Mouse (Mus musculus): ENCODE data around the gene Slc22a4. TPM values are rescaled to one million over a fixed set of nuclear protein-coding genes. Genes with fewer than 3 reads are reported as not detected.
"Not testable (repeated sequence)": the region's sequence is repeated elsewhere in the genome, so short reads cannot be mapped to it uniquely, and the experiment has no call there.

Slc22a4 gene
- total RNA-seq, 1 experiment from 2014 or later, result 8.0 TPM

GRCm38 (mm10) chr11:54004734-54005133 is 23.2 kb downstream of the Slc22a4 start:
- no peak for DNase-seq

GRCm38 (mm10) chr11:54004221-54004620 is 23.7 kb downstream of the Slc22a4 start:
- no peak for DNase-seq

DNA sequence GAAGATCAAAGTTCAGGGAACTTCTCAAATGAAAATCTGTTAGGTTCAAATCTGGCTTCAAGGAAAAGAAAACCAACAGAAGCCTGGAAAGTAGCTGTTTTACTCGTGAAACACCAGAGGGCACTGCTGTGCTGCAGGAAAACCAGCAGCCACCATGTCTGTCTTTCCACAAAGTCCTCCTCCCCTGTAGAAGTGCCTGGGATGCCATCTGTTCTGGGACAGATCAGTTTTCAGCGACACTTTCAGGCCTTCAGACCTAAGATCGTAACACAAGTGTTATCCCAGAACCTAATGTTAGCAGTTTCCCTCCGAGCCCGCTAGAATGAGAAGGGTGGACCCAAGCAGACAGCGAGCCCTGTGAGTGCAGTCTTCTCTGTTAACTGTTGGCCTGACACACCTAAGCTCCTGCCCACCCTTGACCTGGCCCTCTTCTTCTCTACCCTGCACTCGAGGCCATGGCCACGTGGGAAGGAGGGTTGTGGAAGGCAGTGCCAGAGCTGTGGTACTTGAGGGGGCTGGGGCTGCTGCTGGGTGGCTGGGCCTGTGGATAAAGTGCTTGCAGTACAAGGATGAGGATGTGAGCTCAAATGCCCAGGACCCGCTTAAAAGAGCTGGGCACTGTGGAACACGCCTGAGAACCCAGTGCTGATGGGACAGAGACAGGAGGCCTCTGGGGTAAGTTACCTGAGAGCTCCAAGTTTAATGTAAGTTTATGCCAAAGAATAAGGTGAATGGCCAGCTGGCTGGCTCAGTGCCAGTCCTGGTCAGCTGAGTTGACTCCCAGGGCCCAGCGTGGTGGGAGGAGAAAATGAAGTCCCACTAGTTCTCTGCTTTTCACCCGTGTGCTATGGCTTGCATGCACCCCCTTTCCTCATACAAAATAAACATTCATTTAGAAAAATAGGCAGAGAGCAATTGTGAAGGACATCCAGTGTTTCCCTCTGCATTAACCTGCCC is 24.9 kb downstream of the Slc22a4 start:
- DNase-seq, result peak; percentile 44

DNA sequence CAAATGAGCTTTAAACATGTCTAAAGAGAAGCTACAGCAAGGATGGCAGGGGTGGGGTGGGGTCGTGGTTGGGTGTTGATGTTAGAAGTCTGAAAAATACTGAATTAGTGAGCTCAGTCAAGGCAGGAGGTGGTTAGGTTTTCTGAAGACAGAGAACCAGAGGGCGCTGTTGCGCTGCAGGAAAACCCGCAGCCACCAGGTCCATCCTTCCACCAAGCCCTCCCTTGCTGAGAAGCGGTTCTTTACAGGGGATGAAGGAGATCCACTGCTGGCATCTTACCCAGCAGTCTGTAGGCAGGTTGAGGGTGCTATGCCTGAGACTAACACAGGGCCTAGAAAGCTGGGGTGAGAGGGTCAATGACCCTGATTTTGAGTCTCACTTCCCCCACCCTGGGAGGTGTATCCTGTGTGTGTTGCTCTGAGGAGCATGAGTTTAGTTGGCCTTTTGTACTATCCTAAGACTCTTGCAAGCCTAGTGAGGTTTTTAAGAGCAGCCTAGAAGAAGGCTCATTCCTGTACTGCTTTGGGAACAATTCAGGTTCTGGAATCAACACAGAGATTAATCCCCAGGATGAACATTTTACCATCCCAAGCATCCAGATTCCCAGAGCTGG is 25.6 kb downstream of the Slc22a4 start:
- peak; percentile 68 for DNase-seq

GRCm38 (mm10) chr11:53997661-53998060 is 30.2 kb downstream of the Slc22a4 start:
- DNase-seq, result no peak

- DNase-seq, result no peak
Measured at GRCm38 (mm10) chr11:53992264-53992663, 35.6 kb downstream of the Slc22a4 start.

DNA sequence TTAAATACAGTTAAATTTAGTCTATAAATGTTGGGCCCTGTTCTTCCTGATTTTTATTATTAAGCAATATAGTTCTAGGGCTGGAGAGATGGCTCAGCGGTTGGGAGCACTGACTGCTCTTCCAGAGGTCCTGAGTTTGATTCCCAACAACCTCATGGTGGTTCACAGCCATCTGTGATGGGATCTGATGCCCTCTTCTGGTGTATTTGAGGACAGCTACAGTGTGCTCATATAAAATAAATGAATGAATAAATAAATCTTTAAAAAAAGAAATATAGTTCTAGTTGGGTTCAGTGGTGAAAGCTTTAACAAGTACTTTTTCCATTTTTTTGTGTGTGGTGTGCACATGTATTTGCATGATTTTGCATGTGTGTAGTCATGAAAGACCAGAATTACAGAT is 38.7 kb downstream of the Slc22a4 start:
- no peak for DNase-seq

GRCm38 (mm10) chr11:53988081-53988480 is 39.8 kb downstream of the Slc22a4 start:
- no peak for DNase-seq

DNA sequence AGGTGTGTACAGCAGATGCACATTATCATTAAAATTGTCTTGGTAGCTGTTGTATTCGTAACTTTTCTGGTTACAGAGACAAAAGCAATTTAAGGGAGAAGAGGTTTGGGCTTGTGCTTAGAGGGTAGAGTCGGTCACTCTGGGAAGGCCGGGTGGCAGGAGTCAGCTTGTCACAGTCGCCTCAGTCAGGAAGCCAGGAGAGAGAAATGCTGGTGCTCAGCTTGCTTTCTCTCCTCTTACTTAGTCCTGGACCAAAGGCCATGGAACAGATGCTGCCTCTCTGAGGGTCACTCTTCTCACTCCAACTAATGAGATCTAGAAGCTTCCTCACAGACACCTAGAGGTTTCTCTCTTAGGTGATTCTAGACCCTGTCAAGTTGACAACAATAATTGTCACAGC is 46.5 kb downstream of the Slc22a4 start:
- DNase-seq, result no peak

- peak; percentile 75 for DNase-seq
Measured at GRCm38 (mm10) chr11:53979788-53980621, 47.9 kb downstream of the Slc22a4 start, which contains the start of gene Slc22a21. Gene Slc22a21 (minus strand): TSS chr11:53980332.

- DNase-seq, result not testable (repeated sequence)
Measured at GRCm38 (mm10) chr11:53979456-53979787, 48.5 kb downstream of the Slc22a4 start.

- DNase-seq, result no peak
Measured at GRCm38 (mm10) chr11:53977672-53978071, 50.2 kb downstream of the Slc22a4 start.

DNA sequence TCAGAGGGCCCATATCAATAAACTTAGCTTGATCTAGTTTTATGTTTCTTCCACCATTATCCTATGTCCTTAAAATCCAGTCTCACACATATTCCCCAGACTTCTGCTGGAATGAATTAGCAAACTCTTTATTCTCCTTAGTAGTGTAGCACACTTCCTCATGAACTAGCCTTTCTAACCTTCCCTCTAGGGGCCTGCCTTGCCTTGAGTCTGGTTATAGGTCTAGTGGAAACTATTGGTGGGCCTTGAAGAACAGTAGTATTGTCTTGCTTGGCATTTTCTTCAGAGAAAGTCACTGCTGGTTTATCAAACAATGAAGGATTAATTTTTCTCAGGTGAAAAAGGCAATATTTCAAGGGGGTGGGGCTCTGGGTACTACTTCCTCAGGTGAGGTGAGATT is 52.3 kb downstream of the Slc22a4 start:
- DNase-seq, result no peak

DNA sequence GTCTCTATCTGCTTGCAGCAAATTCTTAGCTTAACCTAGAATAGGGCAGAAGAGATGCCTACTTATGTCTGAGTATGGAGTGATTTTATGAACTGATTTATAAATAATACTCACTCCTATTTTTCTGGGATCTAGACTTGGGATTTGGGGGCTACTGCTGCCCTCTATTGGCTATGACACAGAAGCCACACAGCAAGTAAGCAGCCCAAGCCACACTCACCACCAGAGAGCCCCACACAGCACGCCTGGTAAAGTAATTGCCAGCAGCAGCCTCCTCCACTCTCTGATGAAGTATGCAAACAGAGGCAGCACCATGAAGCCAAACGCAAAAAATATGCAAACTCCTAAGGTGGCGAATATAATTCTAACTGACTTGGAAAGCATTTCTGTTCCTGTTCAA is 68.9 kb downstream of the Slc22a4 start:
- no peak for DNase-seq

DNA sequence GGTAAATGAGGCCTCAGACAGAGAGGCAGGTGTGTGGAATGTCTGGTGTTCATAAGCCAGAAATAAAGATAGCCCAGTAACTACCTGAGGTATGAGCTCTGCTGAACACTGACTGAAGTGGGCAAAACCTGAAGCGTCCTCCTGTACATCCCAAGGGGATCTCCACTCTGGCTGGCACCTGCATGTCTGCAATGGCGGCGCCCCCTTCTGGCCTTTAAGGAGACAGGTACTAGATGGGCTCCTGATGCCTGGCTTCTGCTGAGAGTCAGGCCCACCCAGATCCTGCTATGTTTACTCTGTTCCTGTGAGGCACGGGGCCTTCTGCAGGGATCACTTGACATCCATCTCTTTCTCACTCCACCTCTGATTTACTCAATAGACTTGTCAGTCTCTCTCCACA is 69.7 kb downstream of the Slc22a4 start:
- peak; percentile 24 for DNase-seq

- DNase-seq, result no peak
Measured at GRCm38 (mm10) chr11:53956636-53957035, 71.3 kb downstream of the Slc22a4 start.

DNA sequence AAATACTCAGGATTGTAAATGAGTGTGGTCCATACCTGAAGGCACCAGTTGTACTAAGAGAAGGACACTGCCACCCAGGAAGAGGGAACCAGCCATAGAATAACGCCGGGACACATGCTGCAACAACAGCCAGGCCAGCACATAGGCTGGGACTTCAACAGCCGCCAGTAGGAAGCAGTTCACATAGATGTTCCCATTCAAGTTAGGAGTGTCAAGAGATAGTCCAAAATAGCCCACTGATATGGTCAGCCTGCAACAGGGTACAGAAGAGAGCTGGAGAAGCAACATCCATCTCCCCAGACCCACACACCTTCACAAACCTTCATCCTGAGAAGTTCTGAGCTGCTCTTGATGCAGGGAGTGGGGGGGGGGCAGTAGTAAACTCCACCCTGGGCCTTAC is 73.2 kb downstream of the Slc22a4 start:
- no peak for DNase-seq

DNA sequence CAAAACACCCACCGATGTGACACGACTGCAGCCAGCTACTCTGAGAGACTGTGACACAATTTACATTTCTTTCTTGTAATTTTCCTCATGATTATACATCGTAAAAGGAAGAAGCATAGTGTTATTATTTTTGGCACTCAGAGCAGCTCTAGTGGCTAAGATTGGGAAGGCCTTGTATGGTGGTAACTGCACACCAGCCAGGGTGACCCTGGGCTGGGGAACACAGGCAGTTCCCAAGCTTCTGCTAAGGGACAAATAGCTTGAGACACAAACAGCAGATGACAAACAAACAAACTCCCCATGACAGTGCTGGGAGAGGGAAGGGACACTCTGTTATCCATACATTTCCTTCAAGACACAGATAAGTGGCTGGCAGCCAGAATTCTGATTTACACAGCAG is 77.8 kb downstream of the Slc22a4 start:
- not testable (repeated sequence) for DNase-seq

All from adrenal gland, postnatal 25 days (tissue).